Mouse (Mus musculus): Measurements from ENCODE around the gene Trpc7.

DNA sequence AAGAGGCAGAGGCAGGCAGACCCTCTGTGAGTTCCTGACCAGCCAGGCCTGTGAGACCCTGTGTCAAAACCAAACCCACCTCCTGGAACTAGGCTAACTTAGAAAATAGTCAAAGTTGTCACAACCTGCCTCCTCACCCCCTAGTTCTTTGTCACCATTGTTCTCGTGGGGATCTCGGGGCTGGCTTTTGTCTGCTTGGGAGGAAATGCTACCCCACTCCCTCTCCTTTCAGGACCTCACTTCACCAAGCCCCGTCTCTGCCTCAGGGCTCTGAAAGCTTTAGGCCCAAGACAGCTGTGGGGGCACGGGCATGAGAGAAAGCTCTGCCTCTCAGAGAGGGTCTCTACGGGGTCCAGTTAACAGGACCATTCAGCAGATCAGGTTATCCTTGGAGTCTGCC, 144.0 kb downstream of the Trpc7 start:
- no peak for TF ChIP-seq HCFC1 (IDR thresholded peaks at IDR 0.05; ENCODE audit: borderline replicate concordance, insufficient read depth, low read length)
- TF ChIP-seq ZNF384 (IDR thresholded peaks at IDR 0.05; ENCODE audit: low read depth, low read length) = no peak

Data from ES-E14 (cell line).